Mouse (Mus musculus): Measurements from ENCODE around the gene Filip1. TPM values are rescaled to one million over a fixed set of nuclear protein-coding genes. Genes with fewer than 3 reads are reported as not detected.
"Not testable (repeated sequence)": the region's sequence is repeated elsewhere in the genome, so short reads cannot be mapped to it uniquely, and the experiment has no call there.

Filip1 gene
- total and polyA plus RNA-seq, 3 experiments: 0.71 to 1.5 (median 1.3) TPM

DNA sequence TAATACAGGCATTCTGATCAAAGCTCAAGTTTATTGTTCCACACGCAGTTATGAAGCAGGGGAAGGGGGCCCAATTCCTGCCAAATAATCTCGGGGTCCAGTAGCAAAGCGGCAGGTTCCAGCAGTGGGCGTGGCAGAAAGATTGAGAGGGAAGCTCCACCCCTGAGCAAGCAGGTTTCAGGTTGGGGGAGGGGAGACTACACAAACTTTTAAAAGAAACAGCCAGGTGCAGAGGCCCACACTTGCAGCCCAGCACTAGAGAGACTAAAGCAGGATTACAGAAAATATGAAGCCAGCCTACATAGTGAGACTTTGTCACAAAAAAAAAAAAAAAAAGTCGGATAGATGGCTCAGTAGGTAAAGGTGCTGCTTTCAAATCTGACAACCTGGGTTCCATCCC lies 40.3 kb upstream of the Filip1 start:
- Histone ChIP-seq H3K79me2 (replicated peaks; ENCODE audit: control insufficient read depth, extremely low read depth, insufficient read depth, poor library complexity, severe bottlenecking) (no peaks in the 10 kb centered on the region), H3K27ac (ENCODE audit: insufficient read depth, low read depth) (no peak overlapping the region), H3K4me2 (ENCODE audit: insufficient read depth, low read depth, poor library complexity, severe bottlenecking) (no peak overlapping the region), H3K9me3 (replicated peaks; ENCODE audit: low read length) (peaks cover 7% of the 10 kb centered on the region), H3K4me3 (replicated peaks in 1 of 3; ENCODE audit: low read depth in 2 of 3, low read length in 2 of 3, poor library complexity in 1 of 3) (no peak overlapping the region), H3K36me3 (replicated peaks in 1 of 2; ENCODE audit: control insufficient read depth in 1 of 2, insufficient read depth in 1 of 2, low read length in 1 of 2) (no peaks in the 10 kb centered on the region), H3K27me3 (replicated peaks) (no peaks in the 10 kb centered on the region), H3K4me1 (ENCODE audit: control insufficient read depth in 1 of 2, insufficient read depth in 2 of 2) (peaks cover under 1 to 11% of the 10 kb centered on the region in 2 experiments; a peak in 2 of 4 replicates), H3K9ac (ENCODE audit: insufficient read depth, low read depth) (no peak overlapping the region)
- no peak for DNase-seq (ENCODE audit: extremely low read depth)
- in situ Hi-C loops (cut with MboI; ENCODE audit: low pct_ligation_motif_present, low pct_unique_long_range_greater_than_20kb, low sequenced_read_pairs) (no loop called here), dilution Hi-C loops (cut with MboI; ENCODE audit: extremely low pct_ligation_motif_present, extremely low pct_unique_long_range_greater_than_20kb, low sequenced_read_pairs) (no loop called here)
- no peak for TF ChIP-seq ZMIZ1 (IDR thresholded peaks at IDR 0.05; ENCODE audit: low read depth, low read length)
- no peak for TF ChIP-seq TBP (conservative IDR thresholded peaks at IDR 0.05; ENCODE audit: low read depth, low read length)

GRCm38 (mm10) chr9:80049271-80049670 lies 36.6 kb upstream of the Filip1 start:
- H3K9ac ChIP-seq (ENCODE audit: insufficient read depth, low read depth); H3K4me1 ChIP-seq (ENCODE audit: control insufficient read depth in 1 of 2, insufficient read depth in 2 of 2); in situ Hi-C loops (cut with MboI; ENCODE audit: low pct_ligation_motif_present, low pct_unique_long_range_greater_than_20kb, low sequenced_read_pairs); H3K4me2 ChIP-seq (ENCODE audit: insufficient read depth, low read depth, poor library complexity, severe bottlenecking); H3K36me3 ChIP-seq (replicated peaks in 1 of 2; ENCODE audit: control insufficient read depth in 1 of 2, insufficient read depth in 1 of 2, low read length in 1 of 2); H3K9me3 ChIP-seq (replicated peaks; ENCODE audit: low read length); dilution Hi-C loops (cut with MboI; ENCODE audit: extremely low pct_ligation_motif_present, extremely low pct_unique_long_range_greater_than_20kb, low sequenced_read_pairs); H3K27me3 ChIP-seq (replicated peaks); H3K79me2 ChIP-seq (replicated peaks; ENCODE audit: control insufficient read depth, extremely low read depth, insufficient read depth, poor library complexity, severe bottlenecking); H3K27ac ChIP-seq (ENCODE audit: insufficient read depth, low read depth); DNase-seq (ENCODE audit: extremely low read depth); H3K4me3 ChIP-seq (replicated peaks in 1 of 3; ENCODE audit: low read depth in 2 of 3, low read length in 2 of 3, poor library complexity in 1 of 3): not testable (repeated sequence)

DNA sequence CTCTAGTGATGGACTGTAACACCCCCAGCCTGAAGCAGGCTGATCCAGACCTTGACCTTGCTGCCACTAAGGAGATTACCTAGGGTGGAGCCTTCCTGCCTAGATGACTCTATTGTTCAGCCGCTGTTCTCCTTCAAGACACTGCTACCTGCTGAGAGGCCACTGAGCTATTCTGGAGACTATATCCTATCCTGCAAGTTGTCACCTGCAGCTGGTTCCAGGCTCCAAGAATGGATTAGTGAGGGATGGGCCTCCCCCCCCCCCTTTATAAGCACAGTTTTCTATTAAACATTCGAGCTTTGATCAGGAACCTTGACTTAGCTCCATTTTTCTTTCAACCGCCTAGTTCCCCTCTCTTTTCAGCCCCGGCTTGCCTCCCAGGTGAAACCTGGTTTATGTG lies 31.6 kb upstream of the Filip1 start:
- H3K4me3 ChIP-seq (replicated peaks in 1 of 3; ENCODE audit: low read depth in 2 of 3, low read length in 2 of 3, poor library complexity in 1 of 3); dilution Hi-C loops (cut with MboI; ENCODE audit: extremely low pct_ligation_motif_present, extremely low pct_unique_long_range_greater_than_20kb, low sequenced_read_pairs); H3K9ac ChIP-seq (ENCODE audit: insufficient read depth, low read depth); H3K79me2 ChIP-seq (replicated peaks; ENCODE audit: control insufficient read depth, extremely low read depth, insufficient read depth, poor library complexity, severe bottlenecking); H3K36me3 ChIP-seq (replicated peaks in 1 of 2; ENCODE audit: control insufficient read depth in 1 of 2, insufficient read depth in 1 of 2, low read length in 1 of 2); H3K9me3 ChIP-seq (replicated peaks; ENCODE audit: low read length); DNase-seq (ENCODE audit: extremely low read depth); H3K4me1 ChIP-seq (ENCODE audit: control insufficient read depth in 1 of 2, insufficient read depth in 2 of 2); H3K27ac ChIP-seq (ENCODE audit: insufficient read depth, low read depth); H3K4me2 ChIP-seq (ENCODE audit: insufficient read depth, low read depth, poor library complexity, severe bottlenecking); in situ Hi-C loops (cut with MboI; ENCODE audit: low pct_ligation_motif_present, low pct_unique_long_range_greater_than_20kb, low sequenced_read_pairs); H3K27me3 ChIP-seq (replicated peaks): not testable (repeated sequence)

GRCm38 (mm10) chr9:80039296-80039815 lies 26.7 kb upstream of the Filip1 start:
- in situ Hi-C loops (cut with MboI; ENCODE audit: low pct_ligation_motif_present, low pct_unique_long_range_greater_than_20kb, low sequenced_read_pairs): no loop called here
- no peaks in the 10 kb centered on the region for H3K36me3 ChIP-seq (replicated peaks in 1 of 2; ENCODE audit: control insufficient read depth in 1 of 2, insufficient read depth in 1 of 2, low read length in 1 of 2)
- peaks cover 8% of the 10 kb centered on the region for H3K9me3 ChIP-seq (replicated peaks; ENCODE audit: low read length)
- H3K79me2 ChIP-seq (replicated peaks; ENCODE audit: control insufficient read depth, extremely low read depth, insufficient read depth, poor library complexity, severe bottlenecking): no peaks in the 10 kb centered on the region
- no peak overlapping the region for H3K9ac ChIP-seq (ENCODE audit: insufficient read depth, low read depth)
- no peak overlapping the region for H3K27ac ChIP-seq (ENCODE audit: insufficient read depth, low read depth)
- dilution Hi-C loops (cut with MboI; ENCODE audit: extremely low pct_ligation_motif_present, extremely low pct_unique_long_range_greater_than_20kb, low sequenced_read_pairs): no loop called here
- H3K4me1 ChIP-seq (ENCODE audit: control insufficient read depth in 1 of 2, insufficient read depth in 2 of 2): peaks cover 0 to 5% of the 10 kb centered on the region in 2 experiments; a peak in 2 of 4 replicates
- no peak for DNase-seq (ENCODE audit: extremely low read depth)
- no peak overlapping the region for H3K4me3 ChIP-seq (replicated peaks in 1 of 3; ENCODE audit: low read depth in 2 of 3, low read length in 2 of 3, poor library complexity in 1 of 3)
- TF ChIP-seq GABPA (IDR thresholded peaks at IDR 0.05; ENCODE audit: insufficient replicate concordance, low read depth, low read length) (no peak), KAT2A (IDR thresholded peaks at IDR 0.05; ENCODE audit: insufficient replicate concordance, low read length) (no peak), MXI1 (IDR thresholded peaks at IDR 0.05; ENCODE audit: low read depth, low read length) (no peak), EP300 (IDR thresholded peaks at IDR 0.05; ENCODE audit: low read length) (no peak), HCFC1 (IDR thresholded peaks at IDR 0.05; ENCODE audit: low read depth, low read length) (no peak), SMC3 (IDR thresholded peaks at IDR 0.05; ENCODE audit: low read depth, low read length) (no peak), TCF12 (IDR thresholded peaks at IDR 0.05; ENCODE audit: low read depth, low read length) (no peak)
- no peaks in the 10 kb centered on the region for H3K27me3 ChIP-seq (replicated peaks)
- no peak overlapping the region for H3K4me2 ChIP-seq (ENCODE audit: insufficient read depth, low read depth, poor library complexity, severe bottlenecking)

Data from CH12.LX (cell line).